Mouse (Mus musculus): Measurements from ENCODE around the gene Galnt2. TPM values are rescaled to one million over a fixed set of nuclear protein-coding genes. Genes with fewer than 3 reads are reported as not detected.

The Galnt2 gene
- total RNA-seq, 2 experiments from 2014 or later: 32.5 to 35.6 TPM

- peak; percentile 75 to 83 for DNase-seq
- intact Hi-C loops (cut with DNase I): loop anchor here (2.0 kb wide), 1 partner anchor 119 kb away; the partner anchor contains the start of gene Galnt2
Observed at GRCm38 (mm10) chr8:124349663-124350062, 118.5 kb downstream of the Galnt2 start.

- intact Hi-C loops (cut with DNase I): no loop called here
- no peak for DNase-seq
Observed at GRCm38 (mm10) chr8:124351636-124352035, 120.4 kb downstream of the Galnt2 start.

GRCm38 (mm10) chr8:124360911-124361310, 129.7 kb downstream of the Galnt2 start:
- intact Hi-C loops (cut with DNase I): no loop called here
- DNase-seq: no peak

GRCm38 (mm10) chr8:124361773-124362427, 130.7 kb downstream of the Galnt2 start:
- intact Hi-C loops (cut with DNase I): no loop called here
- DNase-seq: no peak

- intact Hi-C loops (cut with DNase I): no loop called here
Observed at GRCm38 (mm10) chr8:124362589-124362988, 131.4 kb downstream of the Galnt2 start.

GRCm38 (mm10) chr8:124363337-124363736, 132.1 kb downstream of the Galnt2 start:
- DNase-seq: no peak
- intact Hi-C loops (cut with DNase I): no loop called here

More at GRCm38 (mm10) chr8:124362589-124362988, 131.4 kb downstream of the Galnt2 start:
- no peak for DNase-seq

GRCm38 (mm10) chr8:124368213-124368612, 137.0 kb downstream of the Galnt2 start:
- intact Hi-C loops (cut with DNase I): no loop called here
- DNase-seq: peak; percentile 45 to 57

GRCm38 (mm10) chr8:124370422-124371183, 139.4 kb downstream of the Galnt2 start:
- intact Hi-C loops (cut with DNase I): no loop called here
- no peak for DNase-seq

- intact Hi-C loops (cut with DNase I): no loop called here
- no peak for DNase-seq
Observed at GRCm38 (mm10) chr8:124371410-124372123, 140.4 kb downstream of the Galnt2 start.

- intact Hi-C loops (cut with DNase I): no loop called here
- no peak for DNase-seq
Observed at GRCm38 (mm10) chr8:124373753-124374152, 142.6 kb downstream of the Galnt2 start.

GRCm38 (mm10) chr8:124375168-124375567, 144.0 kb downstream of the Galnt2 start:
- intact Hi-C loops (cut with DNase I): no loop called here
- no peak for DNase-seq

- no peak for DNase-seq
- intact Hi-C loops (cut with DNase I): no loop called here
Observed at GRCm38 (mm10) chr8:124375727-124376126, 144.5 kb downstream of the Galnt2 start.

GRCm38 (mm10) chr8:124376406-124376805, 145.2 kb downstream of the Galnt2 start:
- DNase-seq: no peak
- intact Hi-C loops (cut with DNase I): no loop called here

GRCm38 (mm10) chr8:124379289-124379688, 148.1 kb downstream of the Galnt2 start:
- intact Hi-C loops (cut with DNase I): no loop called here
- DNase-seq: no peak

- intact Hi-C loops (cut with DNase I): loop anchor here (10.0 kb wide), 1 partner anchor 293 kb away; no protein-coding TSS in a partner anchor
- no peak for DNase-seq
Observed at GRCm38 (mm10) chr8:124382235-124382634, 151.0 kb downstream of the Galnt2 start.

- no peak for DNase-seq
- intact Hi-C loops (cut with DNase I): loop anchor here (10.0 kb wide), 1 partner anchor 290 kb away; no protein-coding TSS in a partner anchor
Observed at GRCm38 (mm10) chr8:124384336-124384735, 153.1 kb downstream of the Galnt2 start.

- intact Hi-C loops (cut with DNase I): loop anchor here (10.0 kb wide), 1 partner anchor 288 kb away; no protein-coding TSS in a partner anchor
- DNase-seq: no peak
Observed at GRCm38 (mm10) chr8:124386225-124386899, 155.2 kb downstream of the Galnt2 start.

GRCm38 (mm10) chr8:124389495-124389894, 158.3 kb downstream of the Galnt2 start:
- intact Hi-C loops (cut with DNase I): loop anchor here (10.0 kb wide), 1 partner anchor 285 kb away; no protein-coding TSS in a partner anchor
- no peak for DNase-seq

GRCm38 (mm10) chr8:124391191-124391590, 160.0 kb downstream of the Galnt2 start:
- intact Hi-C loops (cut with DNase I): no loop called here

GRCm38 (mm10) chr8:124392271-124393012, 161.3 kb downstream of the Galnt2 start:
- intact Hi-C loops (cut with DNase I): no loop called here

More at GRCm38 (mm10) chr8:124391191-124391590, 160.0 kb downstream of the Galnt2 start:
- DNase-seq: no peak

More at GRCm38 (mm10) chr8:124392271-124393012, 161.3 kb downstream of the Galnt2 start:
- DNase-seq: no peak

Measured in gastrocnemius, postnatal 36 days (tissue).